Mouse (Mus musculus) forebrain, embryonic 11.5 days (tissue): ENCODE results near the gene Lin37. TPM values are rescaled to one million over a fixed set of nuclear protein-coding genes. Genes with fewer than 3 reads are reported as not detected.

Experiments used
- ATAC-seq: fragments of 200-750 bp; cut with Nextera tagmentation; replicated peaks from 2 replicates; pipeline ENCODE4 v1.8.0; 2017; ENCODE audit warnings: moderate TSS enrichment; ENCODE audit not compliant: low FRiP score
- DNase-seq: peaks from one replicate; pipeline ENCODE4 v3.0.0-alpha.2; 2017; ENCODE audit warnings: low spot score
- H3K27ac ChIP-seq: fragments of 300-500 bp; sonication (generic); 2 replicates; pipeline ENCODE4 v1.5.1; 2014; ENCODE audit warnings: low read depth, low read length
- H3K27me3 ChIP-seq: fragments of 300-500 bp; sonication (generic); 2 replicates; pipeline ENCODE4 v1.6.1; 2014; ENCODE audit warnings: mild to moderate bottlenecking, low read length, mixed read lengths; ENCODE audit not compliant: control insufficient read depth, insufficient read depth
- H3K36me3 ChIP-seq: fragments of 300-500 bp; sonication (generic); 2 replicates; pipeline ENCODE4 v1.6.1; 2014; ENCODE audit warnings: mild to moderate bottlenecking, low read length, moderate library complexity, mixed read lengths; ENCODE audit not compliant: control insufficient read depth, insufficient read depth
- H3K4me1 ChIP-seq: fragments of 300-500 bp; sonication (generic); replicated peaks from 2 replicates; pipeline ENCODE4 v1.6.1; 2014; ENCODE audit warnings: low read length, mixed read lengths; ENCODE audit not compliant: control insufficient read depth, insufficient read depth
- H3K4me2 ChIP-seq: fragments of 300-500 bp; sonication (generic); 2 replicates; pipeline ENCODE4 v1.6.1; 2014; ENCODE audit warnings: low read depth, mild to moderate bottlenecking, low read length, moderate library complexity, mixed read lengths; ENCODE audit not compliant: severe bottlenecking
- H3K4me3 ChIP-seq: fragments of 300-500 bp; sonication (generic); 2 replicates; pipeline ENCODE4 v1.5.1; 2014; ENCODE audit warnings: low read depth, low read length
- H3K9ac ChIP-seq: fragments of 300-500 bp; sonication (generic); 2 replicates; pipeline ENCODE4 v1.6.1; 2014; ENCODE audit warnings: low read length
- H3K9me3 ChIP-seq: fragments of 300-500 bp; sonication (generic); 2 replicates; pipeline ENCODE4 v1.6.1; 2016; ENCODE audit warnings: low read length, mixed read lengths; ENCODE audit not compliant: control insufficient read depth
- WGBS: fragments of 180-500 bp; shearing (Covaris S2); extraction: QIAGEN DNeasy Blood & Tissue Kit; methylation state at CpG from one replicate; pipeline ENCODE4 v1.1.7; 2014; 5-methylcytosine and 5-hydroxymethylcytosine counted together
- polyA plus RNA-seq: library from polyadenylated mRNA; unstranded; fragments of >200 nt; fragmentation: Nextera tagmentation; extraction: Ambion mirVana; gene quantifications from 2 replicates; pipeline ENCODE4 v1.2.1, GENCODE M21; 2014

Gene Lin37
- polyA plus RNA-seq, 1 experiment from 2014 or later: 45.7 TPM

DNA sequence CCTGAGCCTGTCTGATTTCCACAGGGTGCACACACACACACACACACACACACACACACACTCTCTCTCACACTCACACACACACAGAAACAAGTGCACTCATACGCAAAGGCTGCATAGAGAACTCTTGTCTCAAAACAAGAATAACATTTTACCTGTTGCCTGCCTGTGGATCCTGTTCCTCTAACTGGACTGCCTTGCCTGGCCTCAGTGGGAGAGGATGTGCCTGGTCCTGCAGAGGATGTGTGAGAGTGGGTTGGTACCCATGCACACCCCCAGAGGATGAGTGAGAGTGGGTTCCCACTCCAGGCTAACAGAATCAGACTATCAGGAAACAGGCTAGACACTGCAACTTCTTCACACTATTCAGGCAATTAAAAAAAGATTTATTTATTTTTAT lies 9.0 kb downstream of the Lin37 start:
- 95% methylated on average over 1 of the region's 1 CpGs for WGBS
- DNase-seq: no peak
- Histone ChIP-seq H3K9me3 (no peaks in the 10 kb centered on the region), H3K36me3 (peaks cover under 1% of the 10 kb centered on the region; the same call in 1 of the 2 replicates), H3K27me3 (no peaks in the 10 kb centered on the region), H3K9ac (no peak overlapping the region), H3K4me2 (no peak overlapping the region), H3K4me1 (peaks cover 4% of the 10 kb centered on the region; the same call in 1 of the 2 replicates), H3K4me3 (no peak overlapping the region), H3K27ac (no peak overlapping the region)
- no peak for ATAC-seq

DNA sequence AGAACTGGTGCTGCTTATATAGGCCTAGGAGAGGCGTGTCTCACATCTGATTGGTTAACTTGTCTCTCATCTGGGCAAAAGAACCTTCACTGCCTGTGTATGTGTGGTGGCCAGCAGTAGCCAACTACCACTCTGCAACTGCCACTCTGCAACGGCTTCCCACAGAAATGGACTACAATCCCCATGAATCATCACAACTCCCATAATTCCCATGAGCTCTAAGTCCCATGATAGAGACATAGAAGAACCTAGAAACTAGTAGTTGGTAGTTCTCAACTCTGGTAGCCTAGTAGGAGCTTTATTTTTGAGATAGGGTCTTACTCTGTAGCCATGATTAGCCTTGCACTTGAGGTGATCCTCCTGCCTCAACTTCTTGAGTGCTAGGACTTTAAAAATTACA lies 9.8 kb downstream of the Lin37 start:
- H3K4me3 ChIP-seq: no peak overlapping the region
- no peak overlapping the region for H3K9ac ChIP-seq
- H3K27me3 ChIP-seq: no peaks in the 10 kb centered on the region
- no peaks in the 10 kb centered on the region; the same call in 1 of the 2 replicates for H3K36me3 ChIP-seq
- no peak overlapping the region for H3K4me2 ChIP-seq
- H3K27ac ChIP-seq: no peak overlapping the region
- WGBS: 72% methylated on average over 2 of the region's 2 CpGs
- DNase-seq (no peak), ATAC-seq (no peak)
- H3K9me3 ChIP-seq: no peaks in the 10 kb centered on the region
- peaks cover 4% of the 10 kb centered on the region; the same call in 1 of the 2 replicates for H3K4me1 ChIP-seq

GRCm38 (mm10) chr7:30544327-30544726 lies 15.3 kb downstream of the Lin37 start:
- Histone ChIP-seq H3K4me2 (no peak overlapping the region), H3K27ac (no peak overlapping the region), H3K27me3 (no peaks in the 10 kb centered on the region), H3K4me3 (no peak overlapping the region), H3K4me1 (no peaks in the 10 kb centered on the region), H3K9ac (no peak overlapping the region), H3K36me3 (no peaks in the 10 kb centered on the region; the same call in 1 of the 2 replicates), H3K9me3 (no peaks in the 10 kb centered on the region)
- DNase-seq: no peak
- WGBS: 95% methylated on average over 2 of the region's 2 CpGs
- no peak for ATAC-seq

DNA sequence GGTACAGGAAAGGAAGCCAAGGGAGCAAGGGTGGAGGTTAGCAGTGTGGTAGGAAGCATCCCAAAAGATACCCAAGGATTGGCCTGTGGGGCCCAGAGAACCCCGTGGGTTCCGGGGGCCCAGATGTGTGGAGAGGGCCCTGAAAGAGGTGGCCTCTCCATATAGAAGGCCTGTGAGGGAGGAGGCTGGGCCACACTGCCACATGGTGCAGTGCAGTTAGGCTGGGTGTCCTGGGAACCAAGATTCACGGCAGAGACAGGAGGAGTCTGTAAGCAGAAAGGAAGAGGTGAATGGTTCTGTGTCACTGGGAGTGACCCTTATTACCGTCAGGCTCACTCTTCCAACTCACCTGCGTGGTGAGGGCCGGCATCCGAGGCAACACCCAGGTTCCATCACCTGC lies 19.1 kb downstream of the Lin37 start:
- H3K9me3 ChIP-seq: no peaks in the 10 kb centered on the region

GRCm38 (mm10) chr7:30534633-30535577 lies 24.7 kb downstream of the Lin37 start, which contains the start of gene Arhgap33:
TSS of gene Arhgap33 (minus strand) at chr7:30535060.
- Histone ChIP-seq H3K4me3 (peak within 1 kb of the TSS; percentile 74), H3K4me2 (peak within 1 kb of the TSS; percentile 92), H3K9ac (peak within 1 kb of the TSS; percentile 89), H3K4me1 (peaks cover 16% of the 10 kb centered on the region), H3K27me3 (no peaks in the 10 kb centered on the region), H3K9me3 (no peaks in the 10 kb centered on the region), H3K27ac (peak within 1 kb of the TSS; percentile 86), H3K36me3 (peaks cover 11% of the 10 kb centered on the region)
- WGBS: under 1% methylated on average over 69 of the region's 84 CpGs
- peak; percentile 99 for DNase-seq
- peak; percentile 92 for ATAC-seq

More for the DNA sequence above, 19.1 kb downstream of the Lin37 start:
- ATAC-seq: no peak
- Histone ChIP-seq H3K4me1 (no peaks in the 10 kb centered on the region), H3K4me3 (no peak overlapping the region), H3K4me2 (no peak overlapping the region), H3K27me3 (no peaks in the 10 kb centered on the region), H3K27ac (no peak overlapping the region), H3K9ac (no peak overlapping the region), H3K36me3 (no peaks in the 10 kb centered on the region)
- no peak for DNase-seq
- 90% methylated on average over 7 of the region's 7 CpGs for WGBS

DNA sequence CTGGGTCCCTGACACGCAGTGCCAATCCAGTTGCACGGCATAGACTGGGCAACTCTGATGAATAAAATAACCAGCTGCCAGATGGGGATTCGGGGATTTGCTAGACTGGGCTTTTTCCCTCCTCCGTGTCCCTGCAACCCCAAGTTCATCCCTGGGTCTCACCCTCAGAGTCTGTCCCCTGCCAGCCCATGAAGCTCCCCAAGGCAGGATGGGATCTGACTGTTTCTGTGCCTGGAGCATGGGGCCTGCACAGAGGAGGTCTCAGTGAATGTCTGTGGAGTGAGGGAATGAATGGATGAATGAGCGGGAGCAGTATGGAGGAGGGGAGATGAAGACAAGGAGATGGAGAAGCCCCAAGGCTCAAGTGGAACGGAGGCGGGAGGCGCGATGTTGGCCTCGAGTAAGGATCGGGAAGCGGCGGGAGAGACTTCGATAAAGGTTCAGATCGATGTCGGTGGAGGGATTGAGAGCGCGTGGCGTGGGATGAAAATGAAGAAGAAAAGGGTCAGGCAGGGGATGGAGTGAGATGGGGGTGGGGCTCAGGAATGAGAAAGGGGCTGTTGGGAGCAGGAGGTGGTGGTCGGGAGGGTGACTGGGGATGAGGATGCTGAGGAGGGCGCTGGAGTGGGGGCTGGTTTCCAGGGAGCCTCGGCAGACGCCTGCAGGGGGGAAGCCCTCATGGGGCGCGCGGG lies 25.6 kb downstream of the Lin37 start:
- Histone ChIP-seq H3K27me3 (no peaks in the 10 kb centered on the region), H3K4me2 (peak overlapping the region; percentile 92), H3K36me3 (peaks cover 18% of the 10 kb centered on the region), H3K4me3 (peak overlapping the region; percentile 74), H3K9me3 (no peaks in the 10 kb centered on the region), H3K27ac (peak overlapping the region; percentile 86), H3K4me1 (peaks cover 16% of the 10 kb centered on the region), H3K9ac (peak overlapping the region; percentile 89)
- DNase-seq: no peak
- 6% methylated on average over 26 of the region's 26 CpGs for WGBS
- peak; percentile 47 for ATAC-seq

DNA sequence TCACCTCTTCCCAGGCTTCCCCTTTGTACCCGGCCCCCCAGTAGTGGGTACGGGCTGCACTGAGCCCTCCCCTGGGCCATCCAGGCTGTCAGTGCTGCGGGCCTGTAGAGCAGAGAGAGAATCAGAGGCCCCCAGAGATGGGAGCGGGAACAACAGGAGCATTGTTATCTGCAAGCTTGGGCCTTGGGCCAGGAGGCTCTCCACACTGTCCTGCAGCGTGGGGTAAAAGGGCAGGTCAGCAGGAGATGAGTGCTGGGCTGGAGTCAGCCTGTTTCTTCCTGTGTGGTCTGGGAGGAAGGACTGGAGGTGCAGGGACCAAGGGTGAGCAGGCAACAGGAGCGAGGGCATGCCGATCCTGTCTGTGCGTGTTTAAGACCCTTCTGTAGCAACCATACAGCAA lies 26.7 kb downstream of the Lin37 start:
- Histone ChIP-seq H3K4me1 (peaks cover 16% of the 10 kb centered on the region), H3K27ac (no peak overlapping the region), H3K9me3 (no peaks in the 10 kb centered on the region), H3K27me3 (no peaks in the 10 kb centered on the region), H3K4me2 (peak overlapping the region; percentile 92), H3K9ac (peak overlapping the region; percentile 89; the same call in 1 of the 2 replicates), H3K4me3 (peak overlapping the region; percentile 74), H3K36me3 (peaks cover 23% of the 10 kb centered on the region)
- no peak for DNase-seq
- 8% methylated on average over 8 of the region's 8 CpGs for WGBS
- ATAC-seq: no peak

GRCm38 (mm10) chr7:30531291-30531815 lies 28.3 kb downstream of the Lin37 start:
- Histone ChIP-seq H3K9ac (no peak overlapping the region), H3K4me2 (no peak overlapping the region), H3K27ac (no peak overlapping the region), H3K27me3 (no peaks in the 10 kb centered on the region), H3K4me1 (peaks cover 16% of the 10 kb centered on the region), H3K9me3 (no peaks in the 10 kb centered on the region), H3K4me3 (no peak overlapping the region), H3K36me3 (peaks cover 23% of the 10 kb centered on the region)
- 88% methylated on average over 9 of the region's 9 CpGs for WGBS
- ATAC-seq: no peak
- no peak for DNase-seq
